Mouse (Mus musculus) heart, embryonic 14.5 days (tissue): ENCODE measurements around the gene Ccnb1ip1. TPM values are rescaled to one million over a fixed set of nuclear protein-coding genes. Genes with fewer than 3 reads are reported as not detected.

Experiments
- ATAC-seq: fragments of 200-750 bp; cut with Nextera tagmentation; 2 replicates; pipeline ENCODE4 v1.8.0; 2017; ENCODE audit warnings: low read depth, moderate TSS enrichment; ENCODE audit not compliant: insufficient number of reproducible peaks, insufficient read depth, low FRiP score
- H3K27ac ChIP-seq, 2 experiments: fragments of 200-500 bp in 1 of 2; fragments of 300-500 bp in 1 of 2; sonication (generic) in 1 of 2; replicated peaks in 1 of 2; 2 replicates each; pipeline ENCODE4 v1.5.1; 2012 to 2014; ENCODE audit warnings: low read depth in 2 of 2, low read length in 2 of 2, control low read depth in 1 of 2, mild to moderate bottlenecking in 1 of 2, mixed read lengths in 1 of 2; ENCODE audit not compliant: control insufficient read depth in 1 of 2, insufficient read depth in 1 of 2
- H3K27me3 ChIP-seq: fragments of 300-500 bp; sonication (generic); 2 replicates; pipeline ENCODE4 v1.6.1; 2014; ENCODE audit warnings: mild to moderate bottlenecking, low read length, control low read depth; ENCODE audit not compliant: control insufficient read depth, insufficient read depth
- H3K36me3 ChIP-seq: fragments of 300-500 bp; sonication (generic); 2 replicates; pipeline ENCODE4 v1.6.1; 2014; ENCODE audit warnings: mild to moderate bottlenecking, control low read depth, low read length, mixed read lengths; ENCODE audit not compliant: control insufficient read depth, insufficient read depth
- H3K4me1 ChIP-seq, 2 experiments: fragments of 200-500 bp in 1 of 2; fragments of 300-500 bp in 1 of 2; sonication (generic) in 1 of 2; 2 replicates each; pipeline ENCODE4 v1.6.1; 2012 to 2014; ENCODE audit warnings: low read length in 2 of 2, control low read depth in 1 of 2, mixed read lengths in 1 of 2; ENCODE audit not compliant: control insufficient read depth in 2 of 2, insufficient read depth in 2 of 2
- H3K4me2 ChIP-seq: fragments of 300-500 bp; sonication (generic); 2 replicates; pipeline ENCODE4 v1.6.1; 2014; ENCODE audit warnings: mild to moderate bottlenecking, low read length
- H3K4me3 ChIP-seq, 2 experiments: fragments of 200-500 bp in 1 of 2; fragments of 300-500 bp in 1 of 2; sonication (generic) in 1 of 2; 2 replicates each; pipeline ENCODE4 v1.5.1; 2012 to 2014; ENCODE audit warnings: low read length in 2 of 2, mild to moderate bottlenecking in 2 of 2, control low read depth in 1 of 2, low read depth in 1 of 2, moderate library complexity in 1 of 2; ENCODE audit not compliant: control insufficient read depth in 1 of 2, insufficient read depth in 1 of 2
- H3K9ac ChIP-seq: fragments of 300-500 bp; sonication (generic); 2 replicates; pipeline ENCODE4 v1.6.1; 2014; ENCODE audit warnings: mild to moderate bottlenecking, low read length
- H3K9me3 ChIP-seq: fragments of 300-500 bp; sonication (generic); 2 replicates; pipeline ENCODE4 v1.6.1; 2016; ENCODE audit warnings: low read length, control low read depth; ENCODE audit not compliant: control insufficient read depth
- WGBS: fragments of 180-500 bp; shearing (Covaris S2); extraction: QIAGEN DNeasy Blood & Tissue Kit; methylation state at CpG from one replicate; pipeline ENCODE4 v1.1.7; 2014; 5-methylcytosine and 5-hydroxymethylcytosine counted together
- polyA plus RNA-seq: library from polyadenylated mRNA; unstranded; fragments of >200 nt; fragmentation: Nextera tagmentation; extraction: Ambion mirVana; gene quantifications from 2 replicates; pipeline ENCODE4 v1.2.1, GENCODE M21; 2014

Gene Ccnb1ip1
- polyA plus RNA-seq, 1 experiment from 2014 or later, result not detected

- H3K9ac ChIP-seq, result no peak overlapping the region
- H3K9me3 ChIP-seq, result no peaks in the 10 kb centered on the region
- H3K36me3 ChIP-seq, result no peaks in the 10 kb centered on the region
- WGBS, result 48% methylated on average over 2 of the region's 2 CpGs
- H3K4me3 ChIP-seq, result no peak overlapping the region
- H3K27me3 ChIP-seq, result no peaks in the 10 kb centered on the region
- no peak for ATAC-seq
- H3K4me2 ChIP-seq, result no peak overlapping the region
- H3K27ac ChIP-seq, result no peak overlapping the region
- H3K4me1 ChIP-seq, result no peaks in the 10 kb centered on the region
These were observed 9.0 kb downstream of the Ccnb1ip1 start for GRCm38 (mm10) chr14:50798512-50798911.

GRCm38 (mm10) chr14:50796464-50796863 is 11.1 kb downstream of the Ccnb1ip1 start:
- no peaks in the 10 kb centered on the region for H3K9me3 ChIP-seq
- no peaks in the 10 kb centered on the region for H3K27me3 ChIP-seq
- ATAC-seq, result no peak
- H3K4me1 ChIP-seq, result no peaks in the 10 kb centered on the region
- H3K36me3 ChIP-seq, result no peaks in the 10 kb centered on the region
- H3K4me3 ChIP-seq, result no peak overlapping the region
- H3K4me2 ChIP-seq, result no peak overlapping the region
- no peak overlapping the region for H3K27ac ChIP-seq
- 70% methylated on average over 1 of the region's 1 CpGs for WGBS
- no peak overlapping the region for H3K9ac ChIP-seq

- Histone ChIP-seq H3K9ac (no peak overlapping the region), H3K4me2 (no peak overlapping the region), H3K27me3 (no peaks in the 10 kb centered on the region), H3K4me1 (no peaks in the 10 kb centered on the region), H3K9me3 (no peaks in the 10 kb centered on the region), H3K27ac (no peak overlapping the region), H3K36me3 (no peaks in the 10 kb centered on the region), H3K4me3 (no peak overlapping the region)
- 81% methylated on average over 4 of the region's 4 CpGs for WGBS
- no peak for ATAC-seq
These were observed 11.6 kb downstream of the Ccnb1ip1 start for GRCm38 (mm10) chr14:50795965-50796364.

- 86% methylated on average over 24 of the region's 24 CpGs for WGBS
- H3K9ac ChIP-seq, result no peak overlapping the region
- no peaks in the 10 kb centered on the region for H3K9me3 ChIP-seq
- H3K4me3 ChIP-seq, result no peak overlapping the region
- no peak overlapping the region for H3K27ac ChIP-seq
- H3K4me2 ChIP-seq, result no peak overlapping the region
- H3K4me1 ChIP-seq, result no peaks in the 10 kb centered on the region
- ATAC-seq, result no peak
- H3K36me3 ChIP-seq, result no peaks in the 10 kb centered on the region
- no peaks in the 10 kb centered on the region for H3K27me3 ChIP-seq
These were observed 12.1 kb downstream of the Ccnb1ip1 start for GRCm38 (mm10) chr14:50795261-50795935.

GRCm38 (mm10) chr14:50788157-50788556 is 19.4 kb downstream of the Ccnb1ip1 start:
- Histone ChIP-seq H3K27me3 (no peaks in the 10 kb centered on the region), H3K27ac (no peak overlapping the region), H3K4me1 (peaks cover 3 to 6% of the 10 kb centered on the region in 2 experiments; a peak in 2 of 4 replicates), H3K36me3 (no peaks in the 10 kb centered on the region), H3K9ac (no peak overlapping the region), H3K4me3 (no peak overlapping the region), H3K9me3 (no peaks in the 10 kb centered on the region), H3K4me2 (no peak overlapping the region)
- no peak for ATAC-seq
- WGBS, result 9% methylated on average over 2 of the region's 2 CpGs

- peaks cover 12% of the 10 kb centered on the region for H3K36me3 ChIP-seq
- ATAC-seq, result peak; percentile 66; the same call in 1 of the 2 replicates
- WGBS, result under 1% methylated on average over 20 of the region's 21 CpGs
- peak within 1 kb of the TSS; percentile 65 to 70 for H3K27ac ChIP-seq
- peak within 1 kb of the TSS; percentile 87 for H3K9ac ChIP-seq
- no peaks in the 10 kb centered on the region for H3K9me3 ChIP-seq
- peak within 1 kb of the TSS; percentile 88 to 99 for H3K4me3 ChIP-seq
- peaks cover 3 to 6% of the 10 kb centered on the region in 2 experiments; a peak in 2 of 4 replicates for H3K4me1 ChIP-seq
- H3K4me2 ChIP-seq, result peak within 1 kb of the TSS; percentile 79
- H3K27me3 ChIP-seq, result no peaks in the 10 kb centered on the region
These were observed 22.3 kb downstream of the Ccnb1ip1 start, which contains the start of gene Ttc5 for GRCm38 (mm10) chr14:50785251-50785637. Gene Ttc5 (minus strand): TSS chr14:50785519.

- peak overlapping the region; percentile 79 for H3K4me2 ChIP-seq
- 21% methylated on average over 16 of the region's 16 CpGs for WGBS
- peak overlapping the region; percentile 88 to 99 for H3K4me3 ChIP-seq
- ATAC-seq, result no peak
- no peaks in the 10 kb centered on the region for H3K27me3 ChIP-seq
- H3K9ac ChIP-seq, result peak overlapping the region; percentile 87
- no peaks in the 10 kb centered on the region for H3K9me3 ChIP-seq
- peaks cover 18% of the 10 kb centered on the region for H3K36me3 ChIP-seq
- H3K4me1 ChIP-seq, result peaks cover 3 to 6% of the 10 kb centered on the region in 2 experiments; a peak in 2 of 4 replicates
- peak overlapping the region; percentile 65 to 70; a peak in 3 of 4 replicates for H3K27ac ChIP-seq
These were observed 22.9 kb downstream of the Ccnb1ip1 start for GRCm38 (mm10) chr14:50784391-50785250.
